Mouse (Mus musculus) hindbrain, embryonic 12.5 days (tissue): ENCODE results near the gene Asb18. TPM values are rescaled to one million over a fixed set of nuclear protein-coding genes. Genes with fewer than 3 reads are reported as not detected.

Source experiments
- ATAC-seq: fragments of 200-750 bp; cut with Nextera tagmentation; 2 replicates; pipeline ENCODE4 v1.8.0; 2017; ENCODE audit warnings: moderate TSS enrichment; ENCODE audit not compliant: low FRiP score
- H3K27ac ChIP-seq: fragments of 300-500 bp; sonication (generic); 2 replicates; pipeline ENCODE4 v1.5.1; 2016; ENCODE audit warnings: mild to moderate bottlenecking
- H3K27me3 ChIP-seq: fragments of 300-500 bp; sonication (generic); 2 replicates; pipeline ENCODE4 v1.6.1; 2016; ENCODE audit warnings: mild to moderate bottlenecking
- H3K36me3 ChIP-seq: fragments of 300-500 bp; sonication (generic); 2 replicates; pipeline ENCODE4 v1.6.1; 2016; ENCODE audit warnings: mild to moderate bottlenecking
- H3K4me1 ChIP-seq: fragments of 300-500 bp; sonication (generic); 2 replicates; pipeline ENCODE4 v1.6.1; 2016
- H3K4me2 ChIP-seq: fragments of 300-500 bp; sonication (generic); replicated peaks from 2 replicates; pipeline ENCODE4 v1.6.1; 2016; ENCODE audit warnings: mild to moderate bottlenecking
- H3K4me3 ChIP-seq: fragments of 300-500 bp; sonication (generic); 2 replicates; pipeline ENCODE4 v1.5.1; 2016; ENCODE audit warnings: mild to moderate bottlenecking
- H3K9ac ChIP-seq: fragments of 300-500 bp; sonication (generic); 2 replicates; pipeline ENCODE4 v1.6.1; 2016; ENCODE audit warnings: mild to moderate bottlenecking, moderate library complexity
- H3K9me3 ChIP-seq: fragments of 300-500 bp; sonication (generic); replicated peaks from 2 replicates; pipeline ENCODE4 v1.6.1; 2016; ENCODE audit warnings: mild to moderate bottlenecking
- WGBS: fragments of 180-500 bp; shearing (Covaris S2); methylation state at CpG from one replicate; pipeline ENCODE4 v1.1.7; 2016; 5-methylcytosine and 5-hydroxymethylcytosine counted together
- polyA plus RNA-seq: library from polyadenylated mRNA; unstranded; fragments of >200 nt; fragmentation: Nextera tagmentation; extraction: Ambion mirVana; gene quantifications from 2 replicates; pipeline ENCODE4 v1.2.1, GENCODE M21; 2016

Gene Asb18
- polyA plus RNA-seq, 1 experiment from 2014 or later = 0.61 TPM

DNA sequence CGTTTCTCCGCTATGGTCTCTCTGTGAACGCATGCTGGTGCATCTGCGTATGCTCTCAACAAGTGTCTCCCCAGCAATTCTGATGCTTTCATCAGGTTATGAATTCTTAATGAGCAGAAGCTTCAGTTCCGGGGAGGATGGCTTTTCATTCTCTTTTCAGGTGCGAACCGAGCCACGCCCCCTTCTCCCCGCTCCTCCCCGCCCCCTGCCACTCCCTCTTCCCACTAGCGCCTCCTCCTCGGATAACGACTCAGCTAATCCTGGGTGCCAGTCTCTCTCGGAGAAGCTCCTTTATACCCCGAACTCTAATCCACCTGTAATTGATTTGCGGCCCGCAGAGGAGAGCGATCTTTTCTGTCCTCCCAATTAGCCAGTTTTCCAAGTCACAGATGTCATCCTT is 96.4 kb downstream of the Asb18 start:
- no peak overlapping the region for H3K4me2 ChIP-seq
- no peak overlapping the region for H3K27ac ChIP-seq
- no peaks in the 10 kb centered on the region for H3K36me3 ChIP-seq
- H3K27me3 ChIP-seq = peaks cover 68% of the 10 kb centered on the region
- no peak overlapping the region for H3K4me3 ChIP-seq
- WGBS = 31% methylated on average over 18 of the region's 18 CpGs
- no peak for ATAC-seq
- peaks cover 16% of the 10 kb centered on the region for H3K4me1 ChIP-seq
- no peak overlapping the region for H3K9ac ChIP-seq
- no peaks in the 10 kb centered on the region for H3K9me3 ChIP-seq

GRCm38 (mm10) chr1:89913611-89914010 is 100.9 kb downstream of the Asb18 start:
- no peaks in the 10 kb centered on the region for H3K36me3 ChIP-seq
- no peak overlapping the region for H3K27ac ChIP-seq
- H3K9me3 ChIP-seq = no peaks in the 10 kb centered on the region
- ATAC-seq = no peak
- peaks cover 7% of the 10 kb centered on the region for H3K4me1 ChIP-seq
- no peak overlapping the region for H3K4me2 ChIP-seq
- H3K27me3 ChIP-seq = peaks cover 28% of the 10 kb centered on the region
- H3K4me3 ChIP-seq = no peak overlapping the region
- WGBS = 78% methylated on average over 4 of the region's 4 CpGs
- no peak overlapping the region for H3K9ac ChIP-seq

DNA sequence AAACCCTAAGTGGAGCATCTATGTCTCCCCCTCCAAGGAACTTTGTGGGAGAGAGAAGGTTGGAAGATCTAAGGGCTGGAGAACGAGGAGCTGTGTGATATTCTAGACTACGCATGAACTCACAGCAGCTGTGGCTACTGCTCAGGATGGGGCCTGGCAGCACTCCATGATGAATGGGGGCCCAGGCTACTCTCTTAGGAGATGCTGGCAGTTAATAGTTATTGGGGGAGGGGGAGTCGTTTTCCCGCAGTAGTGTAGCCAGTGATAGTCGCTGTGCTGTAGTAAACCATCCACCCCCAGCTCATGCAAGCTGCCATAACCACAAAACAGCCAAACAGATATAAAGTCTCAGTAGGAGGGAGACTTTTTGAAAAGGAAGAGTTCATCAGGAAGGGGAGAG is 102.1 kb downstream of the Asb18 start:
- ATAC-seq = no peak
- Histone ChIP-seq H3K9ac (no peak overlapping the region), H3K9me3 (no peaks in the 10 kb centered on the region), H3K27me3 (peaks cover 15% of the 10 kb centered on the region; the same call in 1 of the 2 replicates), H3K4me3 (no peak overlapping the region), H3K4me2 (no peak overlapping the region), H3K27ac (no peak overlapping the region), H3K36me3 (no peaks in the 10 kb centered on the region), H3K4me1 (peaks cover 7% of the 10 kb centered on the region)
- 22% methylated on average over 5 of the region's 5 CpGs for WGBS

DNA sequence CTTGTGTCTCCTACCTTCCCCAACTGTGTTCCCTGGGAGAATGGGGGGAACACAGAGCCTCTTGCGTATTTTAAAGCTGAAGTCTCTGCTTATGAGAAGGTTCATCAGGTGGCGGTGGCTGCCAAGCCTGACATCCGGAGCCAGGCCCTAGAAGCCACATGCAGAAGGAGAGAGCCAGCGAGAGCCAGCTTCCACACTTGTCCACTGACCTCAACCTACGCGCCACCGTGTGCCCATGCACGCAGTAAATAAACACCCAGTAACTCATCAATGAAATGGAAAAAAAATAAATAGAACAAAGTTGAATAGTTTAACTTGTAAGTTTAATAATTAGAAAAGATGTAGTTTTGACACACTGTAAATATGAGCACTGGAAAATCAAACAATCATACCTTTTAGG is 104.7 kb downstream of the Asb18 start:
- Histone ChIP-seq H3K27me3 (0 out of 2 replicates have a peak, but pooled peaks cover 5% of the 10 kb centered on the region), H3K4me3 (no peak overlapping the region), H3K36me3 (no peaks in the 10 kb centered on the region), H3K4me2 (no peak overlapping the region), H3K4me1 (peaks cover 7% of the 10 kb centered on the region), H3K27ac (no peak overlapping the region), H3K9me3 (peaks cover 10% of the 10 kb centered on the region; the same call in 1 of the 2 replicates), H3K9ac (no peak overlapping the region)
- ATAC-seq = no peak
- WGBS = 90% methylated on average over 8 of the region's 8 CpGs

DNA sequence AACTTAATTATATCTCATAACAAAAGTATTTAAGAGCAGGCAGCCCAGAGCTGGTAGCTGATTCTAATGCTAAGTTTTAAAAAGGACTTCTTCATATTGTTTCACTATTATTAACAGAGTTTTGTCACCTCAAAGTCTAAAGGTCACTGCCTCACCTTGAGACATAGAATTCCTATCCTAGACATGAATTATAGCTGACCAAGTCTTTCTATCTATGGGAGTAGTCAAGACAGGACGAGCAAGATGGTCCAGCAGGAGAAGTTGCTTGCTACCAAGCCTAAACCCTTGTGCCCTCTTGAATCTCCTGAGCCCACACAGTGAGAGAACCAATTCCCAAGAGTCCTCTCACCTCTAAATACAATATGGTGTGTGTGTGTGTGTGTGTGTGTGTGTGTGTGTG is 111.8 kb downstream of the Asb18 start:
- no peaks in the 10 kb centered on the region for H3K4me1 ChIP-seq
- no peak overlapping the region for H3K9ac ChIP-seq
- no peak overlapping the region for H3K27ac ChIP-seq
- WGBS = 76% methylated on average over 1 of the region's 1 CpGs
- no peak overlapping the region for H3K4me3 ChIP-seq
- peaks cover 10% of the 10 kb centered on the region; the same call in 1 of the 2 replicates for H3K9me3 ChIP-seq
- H3K27me3 ChIP-seq = no peaks in the 10 kb centered on the region
- no peaks in the 10 kb centered on the region for H3K36me3 ChIP-seq
- H3K4me2 ChIP-seq = no peak overlapping the region
- no peak for ATAC-seq

DNA sequence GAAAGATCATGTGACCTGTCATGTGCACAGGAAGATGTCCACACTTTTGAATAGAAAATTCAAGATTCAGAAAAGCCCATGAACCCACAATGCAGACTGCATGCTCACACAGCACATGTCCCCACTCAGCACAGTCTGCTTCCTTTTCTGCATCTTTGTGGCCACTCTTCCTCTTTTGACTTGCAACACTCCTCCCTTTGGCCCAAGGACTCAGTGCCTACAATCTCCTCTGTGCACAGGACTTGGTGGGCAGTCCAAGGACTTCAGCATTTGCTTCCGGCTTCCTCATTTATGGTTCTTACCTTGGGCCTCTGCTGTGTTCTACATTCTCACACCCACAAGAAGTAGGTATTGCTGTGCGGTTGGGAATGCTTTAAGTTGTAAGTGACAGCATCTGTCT is 112.2 kb downstream of the Asb18 start:
- Histone ChIP-seq H3K9me3 (peaks cover 10% of the 10 kb centered on the region; the same call in 1 of the 2 replicates), H3K4me1 (no peaks in the 10 kb centered on the region), H3K27ac (no peak overlapping the region), H3K36me3 (peaks cover 2% of the 10 kb centered on the region; the same call in 1 of the 2 replicates), H3K4me2 (no peak overlapping the region), H3K4me3 (no peak overlapping the region), H3K27me3 (no peaks in the 10 kb centered on the region), H3K9ac (no peak overlapping the region)
- WGBS = 89% methylated on average over 2 of the region's 2 CpGs
- ATAC-seq = no peak

DNA sequence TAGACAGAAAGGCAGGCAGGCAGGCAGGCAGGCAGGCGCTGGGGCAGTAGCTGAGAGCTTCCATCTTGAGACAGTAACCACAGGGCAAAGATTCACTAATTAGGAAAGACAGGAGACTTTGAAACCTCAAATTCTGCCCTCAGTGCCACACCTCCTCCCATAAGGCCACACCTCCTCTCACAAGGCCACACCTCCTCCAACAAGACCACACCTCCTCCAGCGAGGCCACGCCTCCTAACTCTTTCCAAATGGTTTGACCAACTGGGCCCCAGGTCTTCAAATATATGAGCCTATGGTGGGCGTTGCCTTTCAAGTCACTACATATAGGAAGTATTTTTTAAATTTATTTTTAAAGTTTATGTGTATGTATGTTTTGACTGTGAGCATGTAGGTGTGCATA is 113.1 kb downstream of the Asb18 start:
- Histone ChIP-seq H3K4me2 (no peak overlapping the region), H3K4me3 (no peak overlapping the region), H3K9ac (no peak overlapping the region), H3K9me3 (peaks cover 5% of the 10 kb centered on the region; the same call in 1 of the 2 replicates), H3K4me1 (no peaks in the 10 kb centered on the region), H3K36me3 (peaks cover 7% of the 10 kb centered on the region; the same call in 1 of the 2 replicates), H3K27ac (no peak overlapping the region), H3K27me3 (no peaks in the 10 kb centered on the region)
- WGBS = 83% methylated on average over 4 of the region's 4 CpGs
- no peak for ATAC-seq

Other genes with a start within 250 kb of the Asb18 start
- 46.1 and 63.6 TPM in 2 replicates for gene Gbx2, start 83.5 kb downstream of the Asb18 start, polyA plus RNA-seq
- gene Iqca, start 138.7 kb upstream of the Asb18 start, polyA plus RNA-seq = 0.84 and 1.3 TPM in 2 replicates
- 26.9 and 27.6 TPM in 2 replicates for gene Ackr3, start 189.3 kb upstream of the Asb18 start, polyA plus RNA-seq